Mouse (Mus musculus): Measurements from ENCODE around the gene Atp13a1. TPM values are rescaled to one million over a fixed set of nuclear protein-coding genes. Genes with fewer than 3 reads are reported as not detected.

The Atp13a1 gene
- total and polyA plus RNA-seq, 3 experiments, result 36.6 to 53.3 (median 51.0) TPM

GRCm38 (mm10) chr8:69853869-69854268 lies 62.9 kb downstream of the Atp13a1 start:
- no peak overlapping the region for H3K4me3 ChIP-seq (replicated peaks in 1 of 3; ENCODE audit: low read depth in 2 of 3, low read length in 2 of 3, poor library complexity in 1 of 3)
- DNase-seq (ENCODE audit: extremely low read depth), result no peak
- H3K4me1 ChIP-seq (ENCODE audit: control insufficient read depth in 1 of 2, insufficient read depth in 2 of 2), result peaks cover 0 to 9% of the 10 kb centered on the region in 2 experiments; a peak in 2 of 4 replicates
- H3K36me3 ChIP-seq (replicated peaks in 1 of 2; ENCODE audit: control insufficient read depth in 1 of 2, insufficient read depth in 1 of 2, low read length in 1 of 2), result no peaks in the 10 kb centered on the region
- dilution Hi-C loops (cut with MboI; ENCODE audit: extremely low pct_ligation_motif_present, extremely low pct_unique_long_range_greater_than_20kb, low sequenced_read_pairs), result no loop called here
- in situ Hi-C loops (cut with MboI; ENCODE audit: low pct_ligation_motif_present, low pct_unique_long_range_greater_than_20kb, low sequenced_read_pairs), result no loop called here
- TF ChIP-seq KAT2A (IDR thresholded peaks at IDR 0.05; ENCODE audit: insufficient replicate concordance, low read length) (no peak), CTCF (conservative IDR thresholded peaks at IDR 0.05 in 1 of 2, IDR thresholded peaks at IDR 0.05 in 1 of 2; ENCODE audit: low read depth in 2 of 2, low read length in 2 of 2) (peak in 1 of 2 experiments; percentile 15; a peak in 2 of 4 replicates), JUN (IDR thresholded peaks at IDR 0.05; ENCODE audit: insufficient read depth, low read depth, low read length) (no peak), RAD21 (IDR thresholded peaks at IDR 0.05; ENCODE audit: low read depth, low read length) (peak; percentile 2), CHD1 (IDR thresholded peaks at IDR 0.05; ENCODE audit: low read depth, low read length) (no peak), UBTF (IDR thresholded peaks at IDR 0.05; ENCODE audit: low read depth, low read length) (no peak)
- no peak overlapping the region for H3K9ac ChIP-seq (ENCODE audit: insufficient read depth, low read depth)
- H3K4me2 ChIP-seq (ENCODE audit: insufficient read depth, low read depth, poor library complexity, severe bottlenecking), result no peak overlapping the region
- no peaks in the 10 kb centered on the region for H3K9me3 ChIP-seq (replicated peaks; ENCODE audit: low read length)
- no peaks in the 10 kb centered on the region for H3K27me3 ChIP-seq (replicated peaks)
- H3K79me2 ChIP-seq (replicated peaks; ENCODE audit: control insufficient read depth, extremely low read depth, insufficient read depth, poor library complexity, severe bottlenecking), result no peaks in the 10 kb centered on the region
- no peak overlapping the region for H3K27ac ChIP-seq (ENCODE audit: insufficient read depth, low read depth)

Other genes with a start within 250 kb of the Atp13a1 start
- gene Zfp868, start 165.6 kb upstream of the Atp13a1 start, total RNA-seq (2012; rRNA removed), result 7.1 and 7.7 TPM in 2 replicates
- 16.2 and 17.6 TPM in 2 replicates for gene Zfp868, start 165.6 kb upstream of the Atp13a1 start, total RNA-seq (2014; rRNA removed)
- gene Zfp868, start 165.6 kb upstream of the Atp13a1 start, polyA plus RNA-seq (2012; ENCODE audit: insufficient read length, low read depth), result 9.8 and 12.3 TPM in 2 replicates
- 0.38 and 0.55 TPM in 2 replicates for gene Zfp964, start 136.7 kb upstream of the Atp13a1 start, total RNA-seq (2012; rRNA removed)
- 0.63 and 0.78 TPM in 2 replicates for gene Zfp964, start 136.7 kb upstream of the Atp13a1 start, total RNA-seq (2014; rRNA removed)
- gene Zfp964, start 136.7 kb upstream of the Atp13a1 start, polyA plus RNA-seq (2012; ENCODE audit: insufficient read length, low read depth), result 0.37 and 0.55 TPM in 2 replicates
- gene Zfp869, start 80.4 kb upstream of the Atp13a1 start, total RNA-seq (2012; rRNA removed), result 16.0 and 17.2 TPM in 2 replicates
- 30.6 and 33.8 TPM in 2 replicates for gene Zfp869, start 80.4 kb upstream of the Atp13a1 start, total RNA-seq (2014; rRNA removed)
- 15.2 and 16.6 TPM in 2 replicates for gene Zfp869, start 80.4 kb upstream of the Atp13a1 start, polyA plus RNA-seq (2012; ENCODE audit: insufficient read length, low read depth)
- 1.9 and 2.2 TPM in 2 replicates for gene Zfp963, start 41.2 kb upstream of the Atp13a1 start, total RNA-seq (2012; rRNA removed)
- 4.8 and 6.0 TPM in 2 replicates for gene Zfp963, start 41.2 kb upstream of the Atp13a1 start, total RNA-seq (2014; rRNA removed)
- gene Zfp963, start 41.2 kb upstream of the Atp13a1 start, polyA plus RNA-seq (2012; ENCODE audit: insufficient read length, low read depth), result 4.7 and 5.5 TPM in 2 replicates
- gene Gm20422, start 16.3 kb upstream of the Atp13a1 start, total RNA-seq (2012; rRNA removed), result 1.4 and 2.1 TPM in 2 replicates
- 0.49 and 1.6 TPM in 2 replicates for gene Gm20422, start 16.3 kb upstream of the Atp13a1 start, total RNA-seq (2014; rRNA removed)
- 2.0 and 2.8 TPM in 2 replicates for gene Gm20422, start 16.3 kb upstream of the Atp13a1 start, polyA plus RNA-seq (2012; ENCODE audit: insufficient read length, low read depth)
- 14.3 and 15.4 TPM in 2 replicates for gene Zfp866, start within 50 bp of the Atp13a1 start, total RNA-seq (2012; rRNA removed)
- 14.8 and 16.0 TPM in 2 replicates for gene Zfp866, start within 50 bp of the Atp13a1 start, total RNA-seq (2014; rRNA removed)
- 14.4 and 15.6 TPM in 2 replicates for gene Zfp866, start within 50 bp of the Atp13a1 start, polyA plus RNA-seq (2012; ENCODE audit: insufficient read length, low read depth)
- gene Gmip, start 17.5 kb downstream of the Atp13a1 start, total RNA-seq (2012; rRNA removed), result 48.1 and 49.2 TPM in 2 replicates
- 22.2 and 25.4 TPM in 2 replicates for gene Gmip, start 17.5 kb downstream of the Atp13a1 start, total RNA-seq (2014; rRNA removed)
- gene Gmip, start 17.5 kb downstream of the Atp13a1 start, polyA plus RNA-seq (2012; ENCODE audit: insufficient read length, low read depth), result 54.3 and 81.8 TPM in 2 replicates
- gene Lpar2, start 31.3 kb downstream of the Atp13a1 start, total RNA-seq (2012; rRNA removed), result 1.1 and 1.2 TPM in 2 replicates
- gene Lpar2, start 31.3 kb downstream of the Atp13a1 start, total RNA-seq (2014; rRNA removed), result 0.74 and 0.82 TPM in 2 replicates
- 2.5 and 3.0 TPM in 2 replicates for gene Lpar2, start 31.3 kb downstream of the Atp13a1 start, polyA plus RNA-seq (2012; ENCODE audit: insufficient read length, low read depth)
- gene Pbx4, start 41.3 kb downstream of the Atp13a1 start, total RNA-seq (2012; rRNA removed), result 3.1 and 5.9 TPM in 2 replicates
- gene Pbx4, start 41.3 kb downstream of the Atp13a1 start, total RNA-seq (2014; rRNA removed), result 1.0 and 1.5 TPM in 2 replicates
- 2.4 and 3.5 TPM in 2 replicates for gene Pbx4, start 41.3 kb downstream of the Atp13a1 start, polyA plus RNA-seq (2012; ENCODE audit: insufficient read length, low read depth)
- 0.08 TPM in 2 replicates for gene Cilp2, start 96.5 kb downstream of the Atp13a1 start, total RNA-seq (2012; rRNA removed)
- 0.04 TPM in 1 of 2 replicates, not detected in the other for gene Cilp2, start 96.5 kb downstream of the Atp13a1 start, total RNA-seq (2014; rRNA removed)
- gene Cilp2, start 96.5 kb downstream of the Atp13a1 start, polyA plus RNA-seq (2012; ENCODE audit: insufficient read length, low read depth), result 0.07 TPM in 1 of 2 replicates, not detected in the other
- 1.5 and 1.8 TPM in 2 replicates for gene Tssk6, start 111.0 kb downstream of the Atp13a1 start, total RNA-seq (2012; rRNA removed)
- gene Tssk6, start 111.0 kb downstream of the Atp13a1 start, total RNA-seq (2014; rRNA removed), result 0.35 and 0.44 TPM in 2 replicates
- gene Tssk6, start 111.0 kb downstream of the Atp13a1 start, polyA plus RNA-seq (2012; ENCODE audit: insufficient read length, low read depth), result 1.7 and 2.3 TPM in 2 replicates
- 153 and 177 TPM in 2 replicates for gene Ndufa13, start 111.4 kb downstream of the Atp13a1 start, total RNA-seq (2012; rRNA removed)
- 60.9 and 74.7 TPM in 2 replicates for gene Ndufa13, start 111.4 kb downstream of the Atp13a1 start, total RNA-seq (2014; rRNA removed)
- 90.1 and 104 TPM in 2 replicates for gene Ndufa13, start 111.4 kb downstream of the Atp13a1 start, polyA plus RNA-seq (2012; ENCODE audit: insufficient read length, low read depth)
- 8.0 and 9.5 TPM in 2 replicates for gene Yjefn3, start 111.5 kb downstream of the Atp13a1 start, total RNA-seq (2012; rRNA removed)
- 3.3 and 3.6 TPM in 2 replicates for gene Yjefn3, start 111.5 kb downstream of the Atp13a1 start, total RNA-seq (2014; rRNA removed)
- gene Yjefn3, start 111.5 kb downstream of the Atp13a1 start, polyA plus RNA-seq (2012; ENCODE audit: insufficient read length, low read depth), result 8.4 and 10.5 TPM in 2 replicates
- 70.8 and 73.2 TPM in 2 replicates for gene Gatad2a, start 205.2 kb downstream of the Atp13a1 start, total RNA-seq (2012; rRNA removed)
- 31.5 and 35.7 TPM in 2 replicates for gene Gatad2a, start 205.2 kb downstream of the Atp13a1 start, total RNA-seq (2014; rRNA removed)
- gene Gatad2a, start 205.2 kb downstream of the Atp13a1 start, polyA plus RNA-seq (2012; ENCODE audit: insufficient read length, low read depth), result 95.1 and 122 TPM in 2 replicates

Measured in CH12.LX (cell line).